Mouse (Mus musculus): Measurements from ENCODE around the gene Macrod1. TPM values are rescaled to one million over a fixed set of nuclear protein-coding genes. Genes with fewer than 3 reads are reported as not detected.

Macrod1 gene
- polyA plus RNA-seq (2016; fragmentation: Nextera tagmentation; extraction: Ambion mirVana) = 12.3 and 13.2 TPM in 2 replicates

GRCm38 (mm10) chr19:7056248-7057087 lies at the start of gene Macrod1:
Gene Macrod1 (plus strand): TSS chr19:7056810.
- Histone ChIP-seq H3K9ac (replicated peaks) (peak within 1 kb of the TSS; percentile 77), H3K4me1 (replicated peaks) (peaks cover 29% of the 10 kb centered on the region), H3K27ac (0 out of 2 replicates have a peak within 1 kb of the TSS, but pooled peaks have one; percentile 41), H3K27me3 (peaks cover 33% of the 10 kb centered on the region), H3K36me3 (no peaks in the 10 kb centered on the region), H3K9me3 (no peaks in the 10 kb centered on the region), H3K4me3 (replicated peaks) (peak within 1 kb of the TSS; percentile 74), H3K4me2 (peak within 1 kb of the TSS; percentile 100)
- peak; percentile 76 for ATAC-seq (ENCODE audit: insufficient number of reproducible peaks, insufficient read depth, low FRiP score, low TSS enrichment, low read depth)
- under 1% methylated on average over 72 of the region's 72 CpGs for WGBS

GRCm38 (mm10) chr19:7006892-7007593 lies 49.6 kb upstream of the Macrod1 start:
- no peaks in the 10 kb centered on the region for H3K4me1 ChIP-seq (replicated peaks)
- H3K36me3 ChIP-seq = no peaks in the 10 kb centered on the region; the same call in 1 of the 2 replicates
- no peak for ATAC-seq (ENCODE audit: insufficient number of reproducible peaks, insufficient read depth, low FRiP score, low TSS enrichment, low read depth)
- H3K27ac ChIP-seq = no peak overlapping the region
- no peak overlapping the region for H3K9ac ChIP-seq (replicated peaks)
- H3K27me3 ChIP-seq = no peaks in the 10 kb centered on the region
- H3K4me3 ChIP-seq (replicated peaks) = no peak overlapping the region
- WGBS = 87% methylated on average over 9 of the region's 9 CpGs
- H3K9me3 ChIP-seq = no peaks in the 10 kb centered on the region
- no peak overlapping the region for H3K4me2 ChIP-seq

GRCm38 (mm10) chr19:7012426-7012825 lies 44.2 kb upstream of the Macrod1 start:
- no peaks in the 10 kb centered on the region for H3K27me3 ChIP-seq
- H3K4me3 ChIP-seq (replicated peaks) = no peak overlapping the region
- H3K4me2 ChIP-seq = no peak overlapping the region
- H3K9ac ChIP-seq (replicated peaks) = no peak overlapping the region
- no peak for ATAC-seq (ENCODE audit: insufficient number of reproducible peaks, insufficient read depth, low FRiP score, low TSS enrichment, low read depth)
- H3K36me3 ChIP-seq = peaks cover 23% of the 10 kb centered on the region
- no peaks in the 10 kb centered on the region for H3K9me3 ChIP-seq
- WGBS = 87% methylated on average over 4 of the region's 4 CpGs
- no peaks in the 10 kb centered on the region for H3K4me1 ChIP-seq (replicated peaks)
- H3K27ac ChIP-seq = no peak overlapping the region

DNA sequence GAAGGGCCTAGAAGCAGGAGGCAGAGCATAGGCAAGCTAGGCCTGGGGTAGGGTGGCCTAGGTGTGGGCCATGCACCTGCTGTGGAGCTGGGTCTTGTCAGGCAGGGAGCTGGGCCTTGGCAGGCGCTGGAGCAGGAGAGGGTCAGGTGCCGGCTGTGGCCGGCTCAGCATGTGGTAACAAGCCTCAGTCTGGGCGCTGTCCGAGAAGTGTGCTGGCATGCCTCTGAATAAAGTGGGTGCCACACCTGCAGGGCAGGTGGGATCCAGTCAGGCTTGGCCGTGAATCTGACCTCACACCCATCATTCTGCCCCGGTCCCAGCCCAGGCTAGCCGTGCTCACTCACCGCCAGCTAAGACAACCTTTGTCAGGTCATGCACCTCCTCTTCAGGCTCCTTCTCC lies 42.6 kb upstream of the Macrod1 start:
- no peak for ATAC-seq (ENCODE audit: insufficient number of reproducible peaks, insufficient read depth, low FRiP score, low TSS enrichment, low read depth)

GRCm38 (mm10) chr19:7014481-7015135 lies 42.0 kb upstream of the Macrod1 start:
- no peaks in the 10 kb centered on the region for H3K9me3 ChIP-seq
- no peak overlapping the region for H3K27ac ChIP-seq
- H3K9ac ChIP-seq (replicated peaks) = no peak overlapping the region
- ATAC-seq (ENCODE audit: insufficient number of reproducible peaks, insufficient read depth, low FRiP score, low TSS enrichment, low read depth) = no peak
- H3K36me3 ChIP-seq = peaks cover 44% of the 10 kb centered on the region
- no peaks in the 10 kb centered on the region for H3K27me3 ChIP-seq
- no peak overlapping the region for H3K4me2 ChIP-seq
- no peaks in the 10 kb centered on the region for H3K4me1 ChIP-seq (replicated peaks)
- no peak overlapping the region for H3K4me3 ChIP-seq (replicated peaks)
- WGBS = 92% methylated on average over 20 of the region's 20 CpGs

More for the DNA sequence above, 42.6 kb upstream of the Macrod1 start:
- 80% methylated on average over 9 of the region's 9 CpGs for WGBS
- Histone ChIP-seq H3K4me2 (no peak overlapping the region), H3K27me3 (no peaks in the 10 kb centered on the region), H3K9ac (replicated peaks) (no peak overlapping the region), H3K4me3 (replicated peaks) (no peak overlapping the region), H3K27ac (no peak overlapping the region), H3K9me3 (no peaks in the 10 kb centered on the region), H3K4me1 (replicated peaks) (no peaks in the 10 kb centered on the region), H3K36me3 (peaks cover 38% of the 10 kb centered on the region)

GRCm38 (mm10) chr19:7017541-7018457 lies 38.8 kb upstream of the Macrod1 start:
- Histone ChIP-seq H3K36me3 (peaks cover 76% of the 10 kb centered on the region), H3K27me3 (no peaks in the 10 kb centered on the region), H3K4me1 (replicated peaks) (no peaks in the 10 kb centered on the region), H3K9ac (replicated peaks) (no peak overlapping the region), H3K4me3 (replicated peaks) (no peak overlapping the region), H3K27ac (no peak overlapping the region), H3K9me3 (no peaks in the 10 kb centered on the region), H3K4me2 (no peak overlapping the region)
- ATAC-seq (ENCODE audit: insufficient number of reproducible peaks, insufficient read depth, low FRiP score, low TSS enrichment, low read depth) = no peak
- 77% methylated on average over 12 of the region's 12 CpGs for WGBS

GRCm38 (mm10) chr19:7018546-7018945 lies 38.1 kb upstream of the Macrod1 start:
- WGBS = 88% methylated on average over 11 of the region's 11 CpGs
- H3K27ac ChIP-seq = no peak overlapping the region
- H3K9ac ChIP-seq (replicated peaks) = no peak overlapping the region
- no peaks in the 10 kb centered on the region for H3K9me3 ChIP-seq
- no peaks in the 10 kb centered on the region for H3K27me3 ChIP-seq
- ATAC-seq (ENCODE audit: insufficient number of reproducible peaks, insufficient read depth, low FRiP score, low TSS enrichment, low read depth) = no peak
- no peaks in the 10 kb centered on the region for H3K4me1 ChIP-seq (replicated peaks)
- no peak overlapping the region for H3K4me3 ChIP-seq (replicated peaks)
- peaks cover 83% of the 10 kb centered on the region for H3K36me3 ChIP-seq
- H3K4me2 ChIP-seq = no peak overlapping the region

GRCm38 (mm10) chr19:7019191-7019590 lies 37.4 kb upstream of the Macrod1 start, which contains the start of gene Fermt3:
Gene Fermt3 (minus strand): TSS chr19:7019469.
- Histone ChIP-seq H3K27ac (no peak within 1 kb of the TSS), H3K9me3 (no peaks in the 10 kb centered on the region), H3K27me3 (no peaks in the 10 kb centered on the region), H3K4me2 (no peak within 1 kb of the TSS), H3K36me3 (peaks cover 82% of the 10 kb centered on the region), H3K9ac (replicated peaks) (no peak within 1 kb of the TSS; the same call in 1 of the 2 replicates), H3K4me1 (replicated peaks) (no peaks in the 10 kb centered on the region), H3K4me3 (replicated peaks) (no peak within 1 kb of the TSS)
- ATAC-seq (ENCODE audit: insufficient number of reproducible peaks, insufficient read depth, low FRiP score, low TSS enrichment, low read depth) = no peak
- 89% methylated on average over 5 of the region's 5 CpGs for WGBS

GRCm38 (mm10) chr19:7020224-7020641 lies 36.4 kb upstream of the Macrod1 start:
- peak; percentile 39; the same call in 1 of the 2 replicates for ATAC-seq (ENCODE audit: insufficient number of reproducible peaks, insufficient read depth, low FRiP score, low TSS enrichment, low read depth)

DNA sequence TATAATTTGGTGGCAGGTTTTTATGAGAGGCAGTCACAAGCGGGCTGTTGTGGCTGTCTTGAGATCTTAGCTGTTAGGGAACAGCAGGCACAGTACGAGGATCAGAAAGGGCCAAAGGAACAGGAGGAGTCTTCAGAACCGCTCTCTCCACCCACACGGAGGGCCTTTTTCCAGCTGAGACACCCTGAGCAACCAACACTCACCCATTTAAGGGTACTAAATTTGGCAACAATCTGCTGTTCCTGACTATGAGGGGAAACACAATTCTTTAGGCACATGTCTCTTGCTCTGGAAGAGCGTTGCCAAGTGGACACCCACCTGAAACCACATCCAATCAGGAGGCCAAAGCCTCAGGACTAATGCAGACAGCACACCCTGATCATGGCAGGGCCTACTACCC lies 27.1 kb upstream of the Macrod1 start:
- no peak overlapping the region for H3K27ac ChIP-seq
- ATAC-seq (ENCODE audit: insufficient number of reproducible peaks, insufficient read depth, low FRiP score, low TSS enrichment, low read depth) = no peak
- H3K4me3 ChIP-seq (replicated peaks) = no peak overlapping the region
- no peaks in the 10 kb centered on the region for H3K27me3 ChIP-seq
- H3K9ac ChIP-seq (replicated peaks) = no peak overlapping the region
- peaks cover 97% of the 10 kb centered on the region for H3K36me3 ChIP-seq
- 93% methylated on average over 5 of the region's 5 CpGs for WGBS
- H3K9me3 ChIP-seq = no peaks in the 10 kb centered on the region
- H3K4me2 ChIP-seq = no peak overlapping the region
- H3K4me1 ChIP-seq (replicated peaks) = no peaks in the 10 kb centered on the region

More at GRCm38 (mm10) chr19:7020224-7020641, 36.4 kb upstream of the Macrod1 start:
- H3K9me3 ChIP-seq = no peaks in the 10 kb centered on the region
- 63% methylated on average over 3 of the region's 3 CpGs for WGBS
- H3K27me3 ChIP-seq = no peaks in the 10 kb centered on the region
- H3K27ac ChIP-seq = no peak overlapping the region
- no peak overlapping the region for H3K4me2 ChIP-seq
- H3K36me3 ChIP-seq = peaks cover 87% of the 10 kb centered on the region
- H3K9ac ChIP-seq (replicated peaks) = no peak overlapping the region
- no peaks in the 10 kb centered on the region for H3K4me1 ChIP-seq (replicated peaks)
- H3K4me3 ChIP-seq (replicated peaks) = no peak overlapping the region

All from limb, embryonic 12.5 days (tissue).